8 mouse cellular contexts compared by ENCODE assay signal in the genomic region with DNA sequence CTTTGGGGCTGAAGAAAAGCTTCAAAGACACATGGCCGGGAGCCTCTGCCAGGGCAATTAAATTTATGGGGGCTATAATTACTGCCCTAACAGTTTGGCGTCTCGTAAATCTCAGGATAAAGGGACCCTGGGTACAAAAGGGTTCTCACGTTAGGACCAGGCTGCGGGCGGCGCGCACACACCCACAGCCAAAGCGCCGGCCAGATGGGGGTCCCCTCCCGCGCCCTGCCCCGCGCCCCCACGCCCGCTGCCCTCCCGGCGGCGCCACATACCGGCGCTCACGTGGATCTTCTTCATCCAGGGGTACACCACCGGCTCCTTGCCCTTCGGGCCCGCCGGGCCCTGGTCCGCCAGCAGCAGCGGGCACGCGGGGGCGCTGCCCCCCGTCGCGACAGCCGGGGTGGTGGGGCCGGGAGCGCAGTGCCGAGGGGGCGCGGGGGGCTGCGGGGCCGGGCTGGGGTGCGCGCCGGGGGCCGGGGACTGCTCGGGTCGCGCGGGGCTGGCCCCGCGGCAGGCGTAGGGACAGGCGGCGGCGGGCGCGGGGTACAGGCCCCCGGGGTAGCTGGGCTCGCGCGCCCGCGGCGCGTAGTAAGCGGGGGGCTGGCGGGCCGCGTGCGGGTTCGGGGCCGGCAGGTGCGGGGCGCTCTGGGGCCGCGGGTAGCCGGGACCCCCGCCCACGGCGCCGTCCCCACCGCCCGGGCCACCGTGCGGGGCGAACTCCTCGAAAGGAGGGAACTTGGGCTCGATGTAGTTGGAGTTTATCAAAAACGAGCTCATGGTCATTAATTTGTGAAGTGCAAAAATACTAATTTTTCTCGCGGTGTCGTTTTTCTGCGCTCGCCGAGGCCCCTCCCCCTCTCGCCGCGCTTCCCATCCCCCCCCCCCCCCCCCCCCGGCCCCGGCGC. TPM values are rescaled to one million over a fixed set of nuclear protein-coding genes. Genes with fewer than 3 reads are reported as not detected.
DNase-seq lines count a peak whose midpoint lies in the region; ATAC-seq and TF ChIP-seq lines count a peak whose summit lies in the region.

Gene Hoxa4, minus strand, starts transcription at position 848 of the 905 bp plus-strand sequence.

- DNase-seq in lung, embryonic 14.5 days = peak; percentile 59
- no peak for DNase-seq in lung, postnatal 36 days
- DNase-seq in urinary bladder, adult 18-20 months (ENCODE audit: low spot score in 2 of 2) = no peak
- DNase-seq in Muller cell, postnatal 12 days (ENCODE audit: inconsistent ontology term) = no peak

- WGBS in lung, embryonic 14.5 days = 1% methylated on average over 79 of the region's 102 CpGs
- WGBS in embryonic facial prominence, embryonic 15.5 days = under 1% methylated on average over 68 of the region's 102 CpGs
- under 1% methylated on average over 92 of the region's 102 CpGs for WGBS in kidney, embryonic 15.5 days
- 1% methylated on average over 62 of the region's 102 CpGs for WGBS in midbrain, embryonic 15.5 days

- H3K36me3 ChIP-seq in lung, embryonic 14.5 days (ENCODE audit: insufficient read depth) = peaks cover 7% of the 10 kb centered on the region; the same call in 1 of the 2 replicates
- H3K36me3 ChIP-seq in embryonic facial prominence, embryonic 15.5 days = no peaks in the 10 kb centered on the region
- H3K36me3 ChIP-seq in kidney, embryonic 15.5 days = 0 out of 2 replicates have a peak, but pooled peaks cover 3% of the 10 kb centered on the region
- H3K36me3 ChIP-seq in midbrain, embryonic 15.5 days (replicated peaks) = no peaks in the 10 kb centered on the region

- peaks cover 25% of the 10 kb centered on the region for H3K27me3 ChIP-seq in lung, embryonic 14.5 days (ENCODE audit: insufficient read depth, low read length)
- peaks cover 99% of the 10 kb centered on the region for H3K27me3 ChIP-seq in embryonic facial prominence, embryonic 15.5 days
- no peaks in the 10 kb centered on the region for H3K27me3 ChIP-seq in kidney, embryonic 15.5 days
- peaks cover 98% of the 10 kb centered on the region for H3K27me3 ChIP-seq in midbrain, embryonic 15.5 days (replicated peaks)

- H3K4me3 ChIP-seq in lung, embryonic 14.5 days (ENCODE audit: low read depth, low read length) = peak within 1 kb of the TSS; percentile 70
- peak within 1 kb of the TSS; percentile 47 for H3K4me3 ChIP-seq in embryonic facial prominence, embryonic 15.5 days (replicated peaks)
- H3K4me3 ChIP-seq in kidney, embryonic 15.5 days (replicated peaks) = peak within 1 kb of the TSS; percentile 62
- peak within 1 kb of the TSS; percentile 33 for H3K4me3 ChIP-seq in midbrain, embryonic 15.5 days

- H3K9ac ChIP-seq in lung, embryonic 14.5 days = peak within 1 kb of the TSS; percentile 96
- no peak within 1 kb of the TSS for H3K9ac ChIP-seq in embryonic facial prominence, embryonic 15.5 days
- peak within 1 kb of the TSS; percentile 78 for H3K9ac ChIP-seq in kidney, embryonic 15.5 days
- H3K9ac ChIP-seq in midbrain, embryonic 15.5 days = no peak within 1 kb of the TSS

- peaks cover 25% of the 10 kb centered on the region for H3K4me1 ChIP-seq in lung, embryonic 14.5 days (ENCODE audit: insufficient read depth)
- H3K4me1 ChIP-seq in embryonic facial prominence, embryonic 15.5 days = peaks cover 13% of the 10 kb centered on the region
- H3K4me1 ChIP-seq in kidney, embryonic 15.5 days = peaks cover 91% of the 10 kb centered on the region
- H3K4me1 ChIP-seq in midbrain, embryonic 15.5 days = 0 out of 2 replicates have a peak, but pooled peaks cover 3% of the 10 kb centered on the region

- no peak for ATAC-seq in lung, embryonic 14.5 days (ENCODE audit: insufficient read depth)
- no peak for ATAC-seq in embryonic facial prominence, embryonic 15.5 days (ENCODE audit: insufficient number of reproducible peaks, low FRiP score, low TSS enrichment, low read depth)
- peak; percentile 72 for ATAC-seq in kidney, embryonic 15.5 days (replicated peaks; ENCODE audit: low FRiP score)
- no peak for ATAC-seq in midbrain, embryonic 15.5 days (replicated peaks)
- no peak for ATAC-seq in megakaryocyte-erythroid progenitor cell, adult 5-6 weeks (replicated peaks; ENCODE audit: low FRiP score, low TSS enrichment, poor library complexity, severe bottlenecking)

- H3K9me3 ChIP-seq in lung, embryonic 14.5 days (ENCODE audit: low read depth, low read length) = no peaks in the 10 kb centered on the region
- no peaks in the 10 kb centered on the region for H3K9me3 ChIP-seq in embryonic facial prominence, embryonic 15.5 days (replicated peaks)
- H3K9me3 ChIP-seq in kidney, embryonic 15.5 days (replicated peaks) = no peaks in the 10 kb centered on the region
- H3K9me3 ChIP-seq in midbrain, embryonic 15.5 days = no peaks in the 10 kb centered on the region

- TF ChIP-seq CTCF in lung, embryonic 14.5 days (IDR thresholded peaks at IDR 0.05; ENCODE audit: low read depth) = no peak

- H3K27ac ChIP-seq in lung, embryonic 14.5 days (ENCODE audit: low read depth) = peak within 1 kb of the TSS; percentile 99
- H3K27ac ChIP-seq in embryonic facial prominence, embryonic 15.5 days (replicated peaks) = no peak within 1 kb of the TSS
- peak within 1 kb of the TSS; percentile 95 for H3K27ac ChIP-seq in kidney, embryonic 15.5 days
- H3K27ac ChIP-seq in midbrain, embryonic 15.5 days = no peak within 1 kb of the TSS

- peak within 1 kb of the TSS; percentile 87 for H3K4me2 ChIP-seq in lung, embryonic 14.5 days
- H3K4me2 ChIP-seq in embryonic facial prominence, embryonic 15.5 days (replicated peaks) = peak within 1 kb of the TSS; percentile 78
- H3K4me2 ChIP-seq in kidney, embryonic 15.5 days = peak within 1 kb of the TSS; percentile 93
- H3K4me2 ChIP-seq in midbrain, embryonic 15.5 days = peak within 1 kb of the TSS; percentile 43

RNA-seq across cellular contexts. Expression of gene Hoxa4, which starts in this region (rescaled TPM):
- 7.0 and 7.7 TPM in 2 replicates for polyA plus RNA-seq in lung, embryonic 14.5 days (2014; fragmentation: Nextera tagmentation; extraction: Ambion mirVana)
- 0.17 and 0.29 TPM in 2 replicates for polyA plus RNA-seq in embryonic facial prominence, embryonic 15.5 days (2015; fragmentation: Nextera tagmentation; extraction: Ambion mirVana)
- 1.5 and 1.8 TPM in 2 replicates for polyA plus RNA-seq in kidney, embryonic 15.5 days (2015; fragmentation: Nextera tagmentation; extraction: Ambion mirVana)
- not detected in 2 replicates for polyA plus RNA-seq in midbrain, embryonic 15.5 days (2015; fragmentation: Nextera tagmentation; extraction: Ambion mirVana)
- total RNA-seq in megakaryocyte-erythroid progenitor cell, adult 5-6 weeks (2014; fragmentation: Nextera tagmentation) = 1.9 and 2.2 TPM in 2 replicates
- 0.46 and 0.66 TPM in 2 replicates for total RNA-seq in megakaryocyte-erythroid progenitor cell, adult 5-6 weeks (2017)

Comparison
In these comparisons a context has a peak if more than half of its experiments do, and no peak if none do; other contexts are left out.
1. H3K27ac ChIP-seq: peak in lung, embryonic 14.5 days (single experiment) and kidney, embryonic 15.5 days (single experiment); none in embryonic facial prominence, embryonic 15.5 days (single experiment) and midbrain, embryonic 15.5 days (single experiment).
2. H3K4me2 ChIP-seq: peak in every context shown above with its lines; median percentile 93 in kidney, embryonic 15.5 days; 87 in lung, embryonic 14.5 days; 78 in embryonic facial prominence, embryonic 15.5 days; 43 in midbrain, embryonic 15.5 days.
3. H3K9ac ChIP-seq: peak in lung, embryonic 14.5 days (single experiment) and kidney, embryonic 15.5 days (single experiment); none in embryonic facial prominence, embryonic 15.5 days (single experiment) and midbrain, embryonic 15.5 days (single experiment).
4. Peak in every context shown above with its lines, with median percentiles within 50 percentile points of each other: H3K4me3 ChIP-seq.